Mouse (Mus musculus) heart, adult 2 months (tissue): ENCODE data around the gene Atp6v0c.

Source experiments
- CTCF ChIP-seq: fragments of 200-600 bp; IDR thresholded peaks from 2 replicates; pipeline ENCODE4 v1.8.1; 2022; ENCODE audit warnings: antibody characterized with exemption, mild to moderate bottlenecking, moderate library complexity
- POLR2A ChIP-seq: fragments of 200-500 bp; IDR thresholded peaks from 2 replicates; pipeline ENCODE4 v1.6.1; 2011; ENCODE audit warnings: mild to moderate bottlenecking, low read depth, low read length, control low read depth; ENCODE audit not compliant: insufficient read depth

DNA sequence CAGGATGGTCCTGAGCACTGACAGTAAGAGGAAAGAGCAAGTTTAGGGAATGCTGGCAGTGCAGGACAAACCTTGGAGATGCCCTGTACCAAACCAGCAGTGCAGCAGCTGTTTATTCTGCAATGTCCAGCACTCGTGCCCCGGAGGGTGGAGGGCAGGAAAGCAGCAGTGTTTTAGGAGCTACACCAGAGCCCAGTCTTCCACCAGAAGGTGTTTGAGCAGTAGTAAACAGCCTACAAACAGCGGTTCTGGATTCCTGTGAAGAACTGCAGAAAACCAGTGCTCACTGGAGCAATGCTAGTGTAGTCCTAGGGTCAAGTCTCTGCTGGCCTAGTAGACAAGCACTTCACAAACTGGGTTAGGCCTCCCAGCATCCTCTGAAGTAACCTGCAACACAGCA lies 4.8 kb upstream of the Atp6v0c start:
- TF ChIP-seq CTCF (no peak), POLR2A (no peak)
